Mouse (Mus musculus): Measurements from ENCODE around the gene Exoc6.
A peak's percentile ranks its signal among the peaks of the same experiment; 100 is the strongest.

Exoc6 gene

DNA sequence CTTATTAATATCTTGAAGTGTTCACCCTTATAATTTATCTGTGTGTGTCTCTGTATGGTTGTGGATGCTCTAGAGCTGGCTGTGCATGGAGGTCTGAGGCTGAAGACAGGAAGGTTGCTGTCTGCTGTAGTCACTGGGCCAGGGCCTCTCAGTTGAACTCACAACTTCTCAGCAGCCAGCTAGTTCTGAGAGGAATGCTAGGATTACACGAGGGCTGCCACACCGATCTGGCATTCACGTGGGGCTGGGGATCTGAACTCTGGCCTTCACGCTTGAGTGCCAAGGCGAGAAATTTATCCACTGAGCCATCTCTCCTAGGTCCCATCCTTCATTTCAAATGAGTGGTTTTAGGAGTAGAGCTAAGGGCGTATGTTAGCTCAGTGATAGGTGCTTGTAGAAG lies 30.2 kb downstream of the Exoc6 start:
- no peak for DNase-seq

DNA sequence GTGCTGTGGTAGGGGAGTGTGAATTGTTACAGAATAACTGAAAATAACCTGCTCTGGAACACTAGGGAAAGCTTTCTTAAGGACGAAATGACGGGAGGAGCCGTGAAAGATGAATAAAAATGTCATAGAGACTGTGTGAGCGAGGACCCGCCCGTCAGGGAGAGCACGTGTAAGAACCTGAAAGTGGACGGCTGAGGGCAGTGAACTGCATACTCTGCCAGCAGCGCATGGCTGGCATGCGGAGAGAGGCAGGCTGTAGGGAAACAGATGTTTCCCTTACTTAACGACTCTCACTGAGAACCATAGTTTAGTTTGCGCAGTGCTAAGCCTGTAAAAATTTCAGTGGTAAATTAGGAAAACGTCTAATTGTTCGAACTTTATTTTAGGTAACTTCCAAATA lies 35.0 kb downstream of the Exoc6 start:
- DNase-seq = peak; percentile 25

DNA sequence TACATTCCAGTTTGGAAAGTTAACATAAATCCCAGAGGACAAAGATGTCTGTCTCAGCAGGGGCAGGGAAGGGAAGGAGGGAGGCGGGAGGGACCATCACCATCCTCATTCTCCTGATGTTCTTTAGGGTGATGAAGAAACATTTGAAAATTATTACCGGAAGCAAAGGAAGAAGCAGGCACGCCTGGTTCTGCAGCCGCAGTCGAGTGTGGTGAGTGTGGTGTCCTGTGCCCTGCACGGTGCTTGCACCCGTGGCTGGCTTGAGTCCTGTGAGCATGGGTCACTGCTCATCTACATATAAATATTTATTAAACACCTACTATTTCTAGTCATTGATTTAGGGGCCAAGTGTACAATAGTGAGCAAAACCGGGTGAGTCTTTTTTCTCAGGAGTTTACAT lies 35.5 kb downstream of the Exoc6 start:
- no peak for DNase-seq

DNA sequence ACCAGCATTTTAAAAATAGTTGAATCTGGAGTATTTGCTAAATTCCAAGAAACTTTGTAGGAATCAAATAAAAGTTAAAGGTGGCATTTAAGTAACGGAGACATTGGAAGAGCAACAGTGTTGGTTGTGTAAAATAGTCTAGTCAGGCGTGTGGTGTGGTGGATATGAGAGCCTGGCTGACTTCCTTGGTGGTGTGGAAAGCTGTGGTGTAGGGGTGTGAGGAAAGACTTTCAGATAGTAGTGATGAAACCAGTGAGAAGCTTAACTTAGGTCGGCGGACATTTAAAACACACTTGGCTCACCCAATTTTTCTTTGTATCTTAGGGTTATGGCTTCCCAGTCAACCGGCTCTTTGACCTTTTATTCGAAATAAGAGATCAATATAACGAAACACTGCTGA lies 40.3 kb downstream of the Exoc6 start:
- DNase-seq = no peak

DNA sequence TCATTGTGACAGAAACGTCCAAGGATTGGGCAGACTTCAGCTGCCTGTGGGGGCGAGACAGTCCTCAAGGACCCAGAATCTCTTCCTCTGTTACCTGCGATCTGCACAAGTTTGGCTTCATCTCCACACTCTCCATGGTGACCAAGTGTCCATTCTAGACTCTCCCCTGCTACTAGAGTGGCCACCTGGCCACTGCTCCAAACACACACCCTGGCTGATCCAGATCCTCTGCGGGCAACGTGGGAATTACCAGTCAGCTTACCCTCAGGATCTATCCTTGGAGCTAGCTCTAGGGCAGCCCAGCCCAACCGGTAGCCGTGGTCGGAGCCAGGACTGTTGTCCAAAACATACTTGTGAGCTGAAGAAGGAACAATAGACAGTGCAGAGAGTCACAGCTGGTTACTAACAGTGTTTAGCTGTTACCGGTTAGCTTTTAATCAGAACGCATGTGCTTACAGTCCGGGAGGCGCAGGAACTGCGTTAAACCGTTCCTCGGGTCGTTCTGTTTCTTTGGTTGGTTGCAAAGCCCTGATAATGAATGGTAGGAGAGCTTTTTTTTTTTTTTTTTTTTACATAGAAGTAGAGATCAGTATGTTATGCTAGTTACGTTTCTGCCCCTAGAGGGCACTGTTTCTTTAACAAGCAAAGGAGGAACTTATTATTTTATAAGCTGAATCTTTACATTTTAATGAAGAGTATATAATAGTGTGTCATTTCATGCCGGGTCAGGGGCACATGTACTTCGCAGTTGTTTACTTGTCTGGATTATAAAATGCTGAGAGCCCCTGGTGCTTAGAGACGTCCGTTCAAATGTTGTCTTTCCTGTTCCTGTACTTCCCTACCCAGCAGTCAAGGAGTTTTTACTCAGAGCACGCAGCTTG lies 52.0 kb downstream of the Exoc6 start:
- peak; percentile 58 for DNase-seq

DNA sequence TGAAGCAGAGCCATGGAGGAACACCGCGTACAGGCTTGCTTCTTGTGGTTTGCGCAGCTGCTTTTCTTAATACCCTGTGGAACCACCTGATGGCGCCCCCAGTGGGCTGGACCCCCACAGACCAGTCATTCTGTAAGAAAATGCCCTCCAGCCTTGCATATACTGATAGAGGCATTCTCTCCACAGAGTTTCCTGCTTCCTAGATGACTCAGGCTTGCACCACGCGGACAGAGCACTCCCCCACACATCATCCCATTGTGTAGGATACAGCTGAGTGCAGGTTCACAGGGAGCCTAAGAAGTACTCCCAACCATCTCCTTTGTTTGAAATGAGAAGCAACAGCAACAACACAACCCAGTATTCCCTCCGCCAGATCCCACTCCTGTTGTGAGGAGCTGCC lies 59.8 kb downstream of the Exoc6 start:
- DNase-seq = no peak

DNA sequence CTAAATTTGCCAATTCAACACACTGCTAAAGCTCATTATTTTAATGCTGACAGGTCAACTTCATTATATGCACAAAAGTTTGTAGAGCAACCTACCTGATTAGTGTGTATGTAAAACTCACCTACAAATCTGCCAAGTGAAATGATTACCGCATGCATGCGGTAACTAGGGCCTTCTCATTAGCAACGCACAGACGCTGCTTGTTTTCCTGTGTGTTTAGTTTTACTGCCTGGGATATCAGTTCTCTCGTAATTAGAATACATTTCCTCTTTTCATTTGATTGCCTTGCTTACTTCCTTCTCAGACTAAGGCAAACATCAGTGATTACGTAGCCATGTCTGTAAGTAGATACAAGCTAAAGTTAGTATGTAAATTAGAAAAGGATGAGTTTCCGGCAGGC lies 62.7 kb downstream of the Exoc6 start:
- no peak for DNase-seq

DNA sequence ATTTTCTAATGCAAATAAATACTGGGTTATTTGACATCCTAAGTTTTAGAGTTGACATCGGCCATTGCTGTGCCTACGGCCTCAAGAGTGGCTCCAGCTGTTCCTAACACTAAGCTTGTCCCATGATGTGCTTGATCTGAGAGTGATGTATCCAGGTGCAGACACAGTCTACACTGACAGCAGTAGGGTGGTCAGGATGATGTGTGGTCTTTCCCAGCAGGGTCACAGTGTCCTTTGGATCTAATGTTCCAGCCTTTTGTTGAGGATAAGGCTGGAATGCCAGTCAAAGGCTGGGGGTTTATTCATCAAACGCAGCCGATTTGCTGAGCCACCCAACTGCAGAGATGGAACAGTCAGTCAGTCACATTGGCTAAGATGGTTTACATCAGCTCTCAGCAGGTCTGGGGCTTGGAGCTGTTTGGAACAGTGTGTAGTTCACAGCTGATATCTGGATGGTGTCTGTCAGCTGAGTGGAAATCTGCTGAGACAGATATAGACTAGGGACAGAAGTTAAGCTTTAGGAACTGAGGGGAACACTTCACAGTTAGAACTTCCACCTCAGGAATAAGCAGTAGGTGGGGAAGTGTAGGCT lies 64.9 kb downstream of the Exoc6 start:
- DNase-seq = no peak

DNA sequence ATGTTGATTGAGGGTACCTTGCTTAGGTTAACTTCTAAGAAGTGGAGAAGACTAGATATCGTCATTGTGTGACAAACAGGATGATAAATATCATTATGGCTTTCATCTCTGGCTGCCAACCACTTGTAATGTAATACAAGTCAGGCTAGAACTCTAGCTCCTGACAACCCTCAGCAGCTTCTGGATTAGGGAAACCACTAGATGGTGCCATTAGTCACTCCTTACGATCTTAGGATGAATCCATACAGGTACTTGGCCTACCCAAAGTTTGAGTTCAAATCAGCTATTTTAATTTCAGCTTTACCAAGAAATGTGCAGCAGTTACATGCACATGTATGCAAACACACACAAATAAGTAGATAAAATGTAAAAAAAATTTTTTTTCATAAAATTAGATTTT lies 97.8 kb downstream of the Exoc6 start:
- DNase-seq = no peak

DNA sequence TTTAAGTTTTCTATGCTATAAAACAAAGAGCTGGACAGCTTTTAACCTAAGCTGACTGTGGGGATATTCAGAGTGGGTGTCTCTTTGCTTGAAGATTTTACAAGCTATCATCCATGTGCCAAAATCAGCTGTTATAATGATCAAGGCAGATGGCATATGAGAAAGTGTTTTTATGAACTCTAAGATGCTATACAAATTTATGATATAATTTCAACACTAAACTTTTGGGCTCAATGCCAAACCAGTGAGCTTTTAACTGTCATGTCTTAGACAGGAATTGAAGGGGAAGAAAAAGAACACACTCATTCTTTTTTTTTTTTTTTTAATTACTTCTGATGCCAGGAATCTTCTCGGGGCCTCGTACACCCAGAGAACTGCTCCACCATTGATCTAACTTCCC lies 100.3 kb downstream of the Exoc6 start:
- DNase-seq = no peak

DNA sequence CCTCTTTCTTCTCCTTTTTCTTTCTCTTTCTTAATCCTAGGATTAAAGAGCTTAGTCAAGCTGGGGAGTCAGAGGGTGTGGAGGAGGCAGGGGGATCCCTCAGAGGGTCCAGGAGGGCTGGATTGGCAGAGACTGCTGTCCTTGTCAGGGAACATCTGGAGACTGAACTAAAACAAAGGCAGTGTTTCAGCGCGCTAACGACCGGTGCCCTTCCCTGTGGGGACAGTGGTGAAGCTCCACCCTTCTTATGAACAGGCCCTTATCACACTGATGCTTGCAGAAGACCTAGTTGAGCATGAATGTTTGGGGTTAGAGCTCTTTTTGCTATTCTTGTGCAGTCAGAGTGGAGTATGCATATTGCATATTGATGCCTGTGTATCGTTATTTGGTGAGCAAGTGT lies 103.8 kb downstream of the Exoc6 start:
- DNase-seq = peak; percentile 27

DNA sequence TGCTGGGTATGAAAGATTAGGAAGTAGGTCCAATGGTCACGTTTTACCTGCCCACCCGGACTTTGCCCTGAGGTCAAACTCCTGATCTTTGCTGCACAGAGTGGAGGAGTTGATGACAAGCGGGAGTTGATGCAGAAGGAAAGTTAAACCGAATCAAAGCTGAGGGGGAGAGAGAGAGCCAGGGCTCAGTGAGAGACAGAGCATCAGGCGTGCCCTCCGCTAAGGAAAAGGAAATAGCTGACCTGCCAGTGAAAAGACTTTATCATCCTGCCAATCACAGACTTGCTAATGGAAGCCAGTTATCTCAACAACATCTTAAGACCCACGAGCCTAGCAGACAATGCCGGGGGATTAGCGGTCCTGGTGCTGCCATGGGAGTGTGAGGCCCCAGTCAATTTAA lies 106.2 kb downstream of the Exoc6 start:
- no peak for DNase-seq

DNA sequence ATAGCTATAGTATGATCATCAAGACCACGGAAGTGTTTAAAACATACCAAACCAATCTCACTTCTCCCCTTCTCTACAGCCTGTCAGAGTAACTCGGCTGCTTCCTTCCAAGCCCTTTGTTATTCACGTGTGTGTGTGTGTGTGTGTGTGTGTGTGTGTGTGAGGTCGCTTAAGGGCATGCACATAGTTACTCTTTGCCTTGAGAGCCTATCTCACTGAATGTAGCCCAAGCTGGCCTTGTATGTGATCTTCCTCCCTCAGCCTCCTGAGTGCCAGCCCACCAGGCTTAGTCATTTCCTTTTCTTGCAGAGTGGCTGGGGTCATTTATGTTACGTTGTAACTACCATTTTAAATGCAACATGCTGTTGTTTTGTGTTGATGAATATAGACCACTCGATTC lies 115.0 kb downstream of the Exoc6 start:
- no peak for DNase-seq

DNA sequence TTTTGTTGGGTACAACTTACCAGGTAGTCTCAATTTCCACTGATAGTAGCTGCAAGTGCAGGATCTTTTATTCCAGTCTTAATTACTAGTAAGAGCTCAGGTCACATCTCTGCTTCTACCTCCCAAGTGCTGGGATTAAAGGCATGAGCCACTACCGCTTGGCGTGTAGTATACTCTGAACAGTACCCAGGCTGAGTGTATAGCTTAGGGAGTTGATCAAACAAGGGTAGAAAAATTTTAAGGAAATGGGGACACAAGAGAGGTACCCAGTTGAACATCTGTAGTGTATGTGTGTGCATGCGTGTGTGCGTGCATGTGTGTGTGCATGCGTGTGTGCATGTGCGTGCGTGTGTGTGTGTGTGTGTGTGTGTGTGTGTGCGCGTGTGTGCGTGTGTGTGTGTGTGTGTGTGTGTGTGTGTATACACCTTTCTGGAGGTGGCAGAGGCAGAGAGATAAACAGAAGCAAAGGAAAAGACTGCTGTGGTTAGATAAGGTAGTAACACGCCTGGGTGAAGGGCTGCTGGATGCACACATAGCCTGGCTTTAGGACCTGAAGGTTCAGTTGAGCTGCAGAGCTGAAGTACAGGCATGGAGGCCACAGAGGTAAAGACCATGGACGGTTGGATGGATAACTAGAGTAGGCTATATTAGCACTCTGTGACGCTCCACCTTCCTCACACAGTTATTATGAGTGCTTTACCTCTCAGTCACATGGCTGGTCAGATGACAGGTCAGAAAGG lies 117.8 kb downstream of the Exoc6 start:
- peak; percentile 68 for DNase-seq

DNA sequence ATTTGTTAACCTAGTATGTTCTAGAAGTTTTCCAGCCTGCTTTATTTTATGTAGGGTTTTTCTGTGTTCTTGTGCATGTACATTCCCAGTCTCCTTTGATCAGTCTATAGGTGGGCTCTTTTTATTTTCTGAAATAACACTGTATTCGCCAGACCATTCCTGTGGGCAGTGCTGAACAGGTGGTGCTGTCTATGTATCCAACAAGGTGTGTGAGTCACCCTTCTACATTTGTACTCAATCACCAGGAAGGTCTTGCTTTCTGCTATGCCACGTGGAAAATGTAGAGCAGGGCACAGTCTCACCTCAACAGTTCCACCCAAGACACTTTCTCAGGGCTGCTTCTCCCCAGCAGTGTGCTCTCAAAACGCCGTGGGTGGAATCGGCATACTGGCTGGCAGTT lies 118.4 kb downstream of the Exoc6 start:
- no peak for DNase-seq

DNA sequence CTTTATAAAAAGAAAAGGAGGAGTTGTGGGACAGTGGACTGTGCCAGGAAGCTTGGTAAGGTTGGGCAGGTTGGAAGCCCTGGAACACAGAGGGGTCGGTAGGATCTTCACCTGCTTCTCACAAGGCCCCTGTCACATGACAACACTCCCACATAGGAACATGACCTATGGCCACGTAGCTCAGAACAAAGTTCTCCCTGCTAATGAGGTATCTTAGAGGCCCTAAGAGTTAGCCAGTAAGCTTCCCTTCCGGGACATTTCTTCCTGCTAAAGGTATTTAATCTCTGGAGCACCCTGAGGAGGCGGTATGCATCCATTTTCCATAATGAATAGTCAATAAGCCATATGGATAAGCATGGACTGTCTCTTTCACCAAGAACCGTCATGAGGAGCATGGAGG lies 119.3 kb downstream of the Exoc6 start:
- no peak for DNase-seq

DNA sequence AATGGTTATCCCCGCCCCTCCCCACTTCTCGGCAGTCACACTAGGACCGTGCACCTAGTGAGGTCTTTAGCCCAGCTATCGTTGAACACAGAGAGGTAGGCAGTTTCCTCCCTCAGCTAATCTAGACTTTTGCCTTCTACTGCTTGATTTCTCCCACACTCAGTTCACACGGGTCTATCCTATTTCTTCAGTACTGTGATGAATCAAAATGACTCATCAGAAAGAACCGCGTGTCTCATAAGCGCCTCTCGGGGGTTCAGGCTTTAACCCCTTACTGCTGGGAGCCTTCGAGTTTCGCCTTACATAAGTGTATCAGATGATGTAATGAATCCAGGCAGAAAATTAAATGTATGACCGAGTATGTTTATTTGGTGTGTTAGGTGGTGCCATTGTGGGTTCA lies 123.2 kb downstream of the Exoc6 start:
- no peak for DNase-seq

DNA sequence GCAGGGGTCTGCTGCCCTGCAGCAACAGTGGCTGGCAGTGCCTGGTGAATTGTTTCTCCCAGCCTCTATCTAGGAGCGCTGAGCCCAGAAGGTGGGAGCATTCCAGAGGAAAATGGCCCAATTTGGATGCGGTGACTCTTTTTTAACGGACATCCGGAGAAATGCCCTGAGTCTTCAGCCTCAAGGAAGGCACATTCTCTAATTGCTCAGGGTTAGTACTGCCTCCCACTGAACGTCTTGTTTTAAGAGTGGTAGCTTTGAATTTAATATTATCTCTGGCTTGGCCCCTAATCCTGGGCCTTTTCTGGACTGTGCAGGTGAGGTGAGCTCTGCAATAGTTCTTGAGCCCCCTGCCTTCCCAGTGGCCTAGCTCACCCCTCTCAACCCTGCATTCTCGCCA lies 135.1 kb downstream of the Exoc6 start, which contains the start of gene Cyp26c1:
Gene Cyp26c1 (plus strand): TSS at position 301 of the 400 bp plus-strand sequence.
- no peak for DNase-seq

DNA sequence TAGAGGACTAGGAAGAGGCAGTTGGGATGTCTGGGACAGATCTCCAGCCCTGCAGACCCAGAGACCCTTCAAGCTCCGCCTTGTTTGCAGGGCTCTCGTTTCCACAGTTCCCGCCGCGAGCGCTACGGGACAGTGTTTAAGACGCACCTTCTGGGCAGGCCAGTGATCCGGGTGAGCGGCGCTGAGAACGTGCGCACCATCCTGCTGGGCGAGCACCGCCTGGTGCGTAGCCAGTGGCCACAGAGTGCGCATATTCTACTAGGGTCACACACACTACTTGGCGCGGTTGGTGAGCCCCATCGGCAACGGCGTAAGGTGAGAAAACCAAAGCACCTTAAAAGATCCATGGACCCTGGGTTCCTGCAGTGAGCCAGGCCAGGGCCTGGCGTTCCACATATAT lies 136.1 kb downstream of the Exoc6 start:
- no peak for DNase-seq

DNA sequence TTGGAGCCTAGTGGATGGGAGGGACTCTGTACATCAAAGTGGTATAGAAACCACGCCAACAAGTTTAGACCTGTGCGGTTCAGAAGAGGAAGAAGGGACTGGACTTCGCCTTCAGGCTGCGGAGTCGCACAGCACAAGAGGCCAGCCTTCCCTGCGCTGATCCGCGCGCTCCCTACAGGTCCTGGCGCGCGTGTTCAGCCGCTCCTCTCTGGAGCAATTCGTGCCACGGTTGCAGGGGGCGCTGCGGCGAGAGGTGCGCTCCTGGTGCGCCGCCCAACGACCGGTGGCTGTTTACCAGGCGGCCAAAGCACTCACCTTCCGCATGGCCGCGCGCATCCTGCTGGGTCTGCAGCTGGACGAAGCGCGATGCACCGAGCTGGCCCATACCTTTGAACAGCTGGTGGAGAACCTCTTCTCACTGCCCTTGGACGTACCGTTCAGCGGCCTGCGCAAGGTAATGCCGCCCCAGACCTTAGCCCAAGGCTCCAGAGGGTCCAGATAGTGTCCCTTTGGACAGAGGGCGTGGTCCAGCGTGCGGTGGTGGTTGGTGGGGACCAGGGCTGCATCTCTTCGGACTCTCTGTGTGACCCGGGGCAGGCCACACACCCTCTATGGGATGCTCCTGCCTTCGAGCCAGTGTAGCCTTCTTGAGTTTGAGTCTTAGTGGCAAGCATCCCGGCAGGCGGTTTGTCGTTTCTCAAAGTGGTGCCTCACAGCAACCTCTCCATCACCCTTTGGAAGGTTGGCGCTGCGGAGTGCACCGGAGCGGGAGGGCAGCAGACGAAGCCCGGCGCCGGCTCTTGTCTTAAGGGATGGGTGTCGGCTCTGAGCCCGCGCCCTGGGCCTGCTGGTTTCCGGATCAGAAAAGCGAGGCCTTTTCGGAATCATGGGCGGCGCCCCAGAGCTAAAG lies 137.0 kb downstream of the Exoc6 start:
- peak; percentile 37 for DNase-seq

DNA sequence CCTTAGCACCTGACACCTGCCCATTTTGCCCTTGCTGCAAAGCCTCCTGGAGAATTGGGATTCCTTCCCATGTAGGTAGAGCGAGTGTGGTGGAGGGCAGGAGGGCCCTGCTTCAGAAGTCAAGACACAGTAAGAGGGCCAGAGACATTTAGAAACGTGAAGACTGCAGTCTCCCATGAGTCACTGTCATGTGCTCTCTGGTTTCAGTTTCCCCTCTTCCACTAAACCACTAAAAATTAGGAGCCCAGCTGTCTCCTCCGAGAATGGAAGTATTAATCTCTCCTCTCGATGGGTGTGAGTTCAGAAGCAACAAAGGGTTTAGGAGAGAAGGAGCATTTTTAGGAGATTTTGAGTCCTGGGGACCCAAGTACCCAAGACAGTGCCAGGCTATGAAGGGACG lies 139.3 kb downstream of the Exoc6 start:
- DNase-seq = no peak

DNA sequence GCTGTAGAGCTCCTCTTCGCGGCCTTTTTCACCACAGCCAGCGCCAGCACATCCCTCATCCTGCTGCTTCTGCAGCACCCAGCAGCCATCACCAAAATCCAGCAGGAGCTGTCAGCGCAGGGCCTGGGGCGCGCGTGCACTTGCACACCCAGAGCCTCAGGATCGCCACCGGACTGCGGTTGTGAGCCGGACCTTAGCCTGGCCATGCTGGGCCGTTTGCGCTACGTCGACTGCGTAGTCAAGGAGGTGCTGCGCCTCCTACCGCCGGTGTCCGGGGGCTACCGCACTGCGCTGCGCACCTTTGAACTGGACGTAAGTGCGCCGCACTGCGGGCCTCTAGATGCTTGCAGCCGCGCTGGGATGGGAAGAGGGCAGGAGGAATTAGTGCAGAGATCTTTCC lies 140.5 kb downstream of the Exoc6 start:
- DNase-seq = no peak

DNA sequence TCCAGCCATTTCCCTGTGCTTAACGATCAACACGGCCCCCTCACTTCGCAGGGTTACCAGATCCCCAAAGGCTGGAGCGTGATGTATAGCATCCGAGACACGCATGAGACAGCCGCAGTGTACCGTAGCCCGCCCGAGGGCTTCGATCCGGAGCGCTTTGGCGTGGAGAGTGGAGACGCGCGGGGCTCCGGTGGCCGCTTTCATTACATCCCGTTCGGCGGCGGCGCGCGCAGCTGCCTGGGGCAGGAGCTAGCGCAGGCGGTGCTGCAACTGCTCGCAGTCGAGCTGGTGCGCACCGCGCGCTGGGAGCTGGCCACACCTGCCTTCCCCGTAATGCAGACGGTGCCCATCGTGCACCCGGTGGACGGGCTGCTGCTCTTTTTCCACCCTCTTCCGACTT lies 142.7 kb downstream of the Exoc6 start:
- DNase-seq = no peak

Measured in liver (tissue).